Mouse (Mus musculus): ENCODE results near the gene Cbx4. TPM values are rescaled to one million over a fixed set of nuclear protein-coding genes. Genes with fewer than 3 reads are reported as not detected.

Gene Cbx4
- polyA plus RNA-seq, 1 experiment, result 17.2 TPM

DNA sequence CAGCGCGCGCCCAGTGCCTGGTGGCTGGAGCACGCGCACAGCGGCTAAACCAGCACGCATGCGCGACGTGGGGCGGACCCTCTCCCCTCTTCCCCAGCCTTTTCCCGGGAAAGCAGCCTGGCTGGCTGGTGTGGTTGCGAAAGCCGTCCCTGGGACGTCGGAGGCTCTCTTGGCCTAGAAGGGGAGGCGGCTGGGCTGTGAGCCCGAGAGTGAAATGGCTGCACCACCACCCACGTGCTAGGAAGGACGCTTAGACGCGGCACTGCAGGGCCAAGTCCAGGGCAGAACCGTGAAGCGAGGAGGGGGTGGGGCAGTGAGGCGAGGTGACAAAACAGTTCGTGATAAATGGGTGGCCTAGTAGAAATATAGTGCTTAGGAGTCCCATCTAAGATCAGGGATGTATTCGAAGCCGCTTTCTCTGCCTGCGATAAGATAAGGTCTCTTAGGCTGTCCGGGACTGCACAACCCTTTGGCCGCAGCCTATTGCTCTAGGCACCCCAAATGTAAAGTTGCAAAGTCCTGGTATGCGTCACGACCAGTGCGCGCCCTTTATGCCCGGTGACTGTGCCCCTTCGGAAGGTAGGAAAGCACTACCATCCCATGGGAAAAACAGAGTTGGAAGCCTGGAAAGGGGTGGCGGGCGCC lies 39.3 kb downstream of the Cbx4 start:
- Histone ChIP-seq H3K4me1 (ENCODE audit: control insufficient read depth, insufficient read depth, insufficient read length) (peaks cover 30% of the 10 kb centered on the region), H3K27me3 (ENCODE audit: control insufficient read depth, insufficient read depth, low read length) (peaks cover 64% of the 10 kb centered on the region), H3K27ac (ENCODE audit: insufficient read depth, low read length) (no peak overlapping the region), H3K36me3 (ENCODE audit: control insufficient read depth, insufficient read depth, low read length) (no peaks in the 10 kb centered on the region), H3K4me3 (ENCODE audit: extremely low read depth, insufficient read depth, insufficient read length) (peak overlapping the region; percentile 42; the same call in 1 of the 2 replicates)
- DNase-seq (ENCODE audit: low read depth in 1 of 2, low spot score in 2 of 2), result no peak
- TF ChIP-seq POLR2A (IDR thresholded peaks at IDR 0.05; ENCODE audit: low read depth, low read length), result no peak
- TF ChIP-seq CTCF (IDR thresholded peaks at IDR 0.05; ENCODE audit: extremely low read depth, insufficient read depth, insufficient read length, insufficient replicate concordance), result no peak
- WGBS, result 5% methylated on average over 39 of the region's 39 CpGs

- Histone ChIP-seq H3K27me3 (ENCODE audit: control insufficient read depth, insufficient read depth, low read length) (peaks cover 56% of the 10 kb centered on the region), H3K4me1 (ENCODE audit: control insufficient read depth, insufficient read depth, insufficient read length) (peaks cover 39% of the 10 kb centered on the region), H3K36me3 (ENCODE audit: control insufficient read depth, insufficient read depth, low read length) (no peaks in the 10 kb centered on the region), H3K4me3 (ENCODE audit: extremely low read depth, insufficient read depth, insufficient read length) (no peak overlapping the region), H3K27ac (ENCODE audit: insufficient read depth, low read length) (no peak overlapping the region)
- TF ChIP-seq CTCF (IDR thresholded peaks at IDR 0.05; ENCODE audit: extremely low read depth, insufficient read depth, insufficient read length, insufficient replicate concordance), result no peak
- TF ChIP-seq POLR2A (IDR thresholded peaks at IDR 0.05; ENCODE audit: low read depth, low read length), result no peak
- WGBS, result 9% methylated on average over 41 of the region's 41 CpGs
- no peak for DNase-seq (ENCODE audit: low read depth in 1 of 2, low spot score in 2 of 2)
Observed at GRCm38 (mm10) chr11:119044551-119045337, 41.3 kb downstream of the Cbx4 start.

- Histone ChIP-seq H3K4me1 (ENCODE audit: control insufficient read depth, insufficient read depth, insufficient read length) (peaks cover 38% of the 10 kb centered on the region), H3K4me3 (ENCODE audit: extremely low read depth, insufficient read depth, insufficient read length) (no peak overlapping the region), H3K27me3 (ENCODE audit: control insufficient read depth, insufficient read depth, low read length) (peaks cover 53% of the 10 kb centered on the region), H3K27ac (ENCODE audit: insufficient read depth, low read length) (no peak overlapping the region), H3K36me3 (ENCODE audit: control insufficient read depth, insufficient read depth, low read length) (peaks cover under 1% of the 10 kb centered on the region; the same call in 1 of the 2 replicates)
- TF ChIP-seq POLR2A (IDR thresholded peaks at IDR 0.05; ENCODE audit: low read depth, low read length) (no peak), CTCF (IDR thresholded peaks at IDR 0.05; ENCODE audit: extremely low read depth, insufficient read depth, insufficient read length, insufficient replicate concordance) (peak; percentile 45; the same call in 1 of the 2 replicates)
- DNase-seq (ENCODE audit: low read depth in 1 of 2, low spot score in 2 of 2), result no peak
- WGBS, result 9% methylated on average over 10 of the region's 10 CpGs
Observed at GRCm38 (mm10) chr11:119043761-119044550, 42.1 kb downstream of the Cbx4 start.

- Histone ChIP-seq H3K36me3 (ENCODE audit: control insufficient read depth, insufficient read depth, low read length) (peaks cover 6% of the 10 kb centered on the region; the same call in 1 of the 2 replicates), H3K4me3 (ENCODE audit: extremely low read depth, insufficient read depth, insufficient read length) (no peak overlapping the region), H3K27me3 (ENCODE audit: control insufficient read depth, insufficient read depth, low read length) (peaks cover 52% of the 10 kb centered on the region), H3K4me1 (ENCODE audit: control insufficient read depth, insufficient read depth, insufficient read length) (peaks cover 38% of the 10 kb centered on the region), H3K27ac (ENCODE audit: insufficient read depth, low read length) (no peak overlapping the region)
- no peak for DNase-seq (ENCODE audit: low read depth in 1 of 2, low spot score in 2 of 2)
- 6% methylated on average over 4 of the region's 4 CpGs for WGBS
- TF ChIP-seq CTCF (IDR thresholded peaks at IDR 0.05; ENCODE audit: extremely low read depth, insufficient read depth, insufficient read length, insufficient replicate concordance) (no peak), POLR2A (IDR thresholded peaks at IDR 0.05; ENCODE audit: low read depth, low read length) (no peak)
Observed at GRCm38 (mm10) chr11:119043273-119043540, 42.8 kb downstream of the Cbx4 start.

GRCm38 (mm10) chr11:119042466-119043272 lies 43.4 kb downstream of the Cbx4 start:
- 4% methylated on average over 52 of the region's 52 CpGs for WGBS
- Histone ChIP-seq H3K36me3 (ENCODE audit: control insufficient read depth, insufficient read depth, low read length) (peaks cover 6% of the 10 kb centered on the region; the same call in 1 of the 2 replicates), H3K4me3 (ENCODE audit: extremely low read depth, insufficient read depth, insufficient read length) (no peak overlapping the region), H3K4me1 (ENCODE audit: control insufficient read depth, insufficient read depth, insufficient read length) (peaks cover 33% of the 10 kb centered on the region), H3K27me3 (ENCODE audit: control insufficient read depth, insufficient read depth, low read length) (peaks cover 47% of the 10 kb centered on the region), H3K27ac (ENCODE audit: insufficient read depth, low read length) (no peak overlapping the region)
- DNase-seq (ENCODE audit: low read depth in 1 of 2, low spot score in 2 of 2), result no peak
- TF ChIP-seq CTCF (IDR thresholded peaks at IDR 0.05; ENCODE audit: extremely low read depth, insufficient read depth, insufficient read length, insufficient replicate concordance) (no peak), POLR2A (IDR thresholded peaks at IDR 0.05; ENCODE audit: low read depth, low read length) (no peak)

Data from spleen, adult 2 months (tissue).